Mouse (Mus musculus): ENCODE results near the gene Afmid. TPM values are rescaled to one million over a fixed set of nuclear protein-coding genes. Genes with fewer than 3 reads are reported as not detected.

The Afmid gene
- total RNA-seq (2023): 3.8 and 4.7 TPM in 2 replicates

DNA sequence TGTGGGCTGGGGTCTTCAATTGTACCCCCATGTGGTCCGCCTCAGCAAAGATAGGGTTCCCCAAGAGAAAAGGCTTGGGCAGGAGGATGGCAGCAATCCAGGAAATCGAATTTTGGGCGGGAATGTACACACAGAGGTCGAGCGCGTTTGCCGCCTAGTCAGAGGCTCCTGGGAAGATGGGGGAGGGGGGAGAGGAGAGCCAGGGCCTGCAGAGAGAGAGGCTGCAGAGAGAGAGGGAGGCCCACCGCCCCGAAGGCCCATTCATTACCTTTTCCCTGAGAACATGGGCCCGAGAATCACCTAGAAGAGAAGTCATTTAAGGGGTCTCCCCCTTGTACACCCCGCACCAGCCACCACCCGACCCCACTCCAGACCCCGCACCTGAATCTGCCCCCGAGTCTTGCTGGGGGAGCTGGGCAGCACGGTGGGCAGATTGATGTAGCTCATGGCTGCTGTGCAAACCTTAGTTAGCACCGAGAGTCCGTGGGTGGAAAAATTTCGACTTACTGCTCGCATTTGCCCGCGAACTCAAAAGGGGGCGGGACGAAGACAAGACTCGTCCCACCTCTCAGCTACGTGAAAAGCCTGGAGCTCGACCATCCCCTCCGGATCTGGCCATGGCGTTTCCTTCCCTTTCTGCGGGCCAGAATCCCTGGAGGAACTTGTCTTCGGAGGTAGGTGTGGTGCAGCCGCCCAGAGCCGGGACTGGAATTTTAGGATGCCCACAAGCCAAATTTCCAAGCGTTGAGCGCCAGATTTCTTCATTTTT is at the start of gene Afmid, which contains the start of gene Tk1:
Afmid (plus strand) TSS at position 592 of the 769 bp plus-strand sequence.
Tk1 (minus strand) TSS at position 760 of the 769 bp plus-strand sequence.

DNA sequence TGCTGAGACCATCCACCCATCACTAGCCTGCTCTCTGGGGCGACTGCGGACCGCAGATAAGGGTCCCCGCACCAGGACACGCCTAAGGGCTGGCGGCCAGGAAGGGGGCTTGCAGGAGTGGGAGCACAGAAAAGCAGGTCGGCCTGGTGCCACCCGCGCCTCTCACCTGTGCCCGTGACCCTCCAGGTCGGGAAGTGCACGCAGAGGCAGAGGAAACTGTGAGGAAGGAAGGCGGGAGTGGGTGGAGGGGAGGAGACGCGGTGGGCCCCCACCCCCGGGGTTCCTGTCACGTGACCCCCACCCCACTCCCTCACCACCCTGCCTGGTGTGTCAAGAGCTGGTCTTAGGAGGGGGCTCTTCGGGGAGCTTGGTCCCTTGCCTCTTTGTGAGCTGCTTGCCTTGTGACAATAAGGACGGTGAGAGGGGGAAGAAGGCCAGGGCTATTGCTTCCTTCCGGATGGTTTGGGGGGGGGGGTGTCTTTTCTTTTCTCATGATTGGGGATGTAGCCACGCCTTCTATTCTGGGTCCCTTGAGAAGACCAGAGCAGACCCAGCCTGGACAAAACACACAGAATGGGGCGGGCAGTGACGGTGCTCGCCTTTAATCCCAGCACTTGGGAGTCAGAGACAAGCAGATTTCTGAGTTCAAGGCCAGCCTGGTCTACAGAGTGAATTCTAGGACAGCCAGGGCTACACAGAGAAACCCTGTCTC is 43.6 kb upstream of the Afmid start, which contains the start of the genes Tmc8 and Tmc6:
Tmc8 (plus strand) TSS at position 84 of the 712 bp plus-strand sequence.
Tmc6 (minus strand) TSS at position 206 of the 712 bp plus-strand sequence.

DNA sequence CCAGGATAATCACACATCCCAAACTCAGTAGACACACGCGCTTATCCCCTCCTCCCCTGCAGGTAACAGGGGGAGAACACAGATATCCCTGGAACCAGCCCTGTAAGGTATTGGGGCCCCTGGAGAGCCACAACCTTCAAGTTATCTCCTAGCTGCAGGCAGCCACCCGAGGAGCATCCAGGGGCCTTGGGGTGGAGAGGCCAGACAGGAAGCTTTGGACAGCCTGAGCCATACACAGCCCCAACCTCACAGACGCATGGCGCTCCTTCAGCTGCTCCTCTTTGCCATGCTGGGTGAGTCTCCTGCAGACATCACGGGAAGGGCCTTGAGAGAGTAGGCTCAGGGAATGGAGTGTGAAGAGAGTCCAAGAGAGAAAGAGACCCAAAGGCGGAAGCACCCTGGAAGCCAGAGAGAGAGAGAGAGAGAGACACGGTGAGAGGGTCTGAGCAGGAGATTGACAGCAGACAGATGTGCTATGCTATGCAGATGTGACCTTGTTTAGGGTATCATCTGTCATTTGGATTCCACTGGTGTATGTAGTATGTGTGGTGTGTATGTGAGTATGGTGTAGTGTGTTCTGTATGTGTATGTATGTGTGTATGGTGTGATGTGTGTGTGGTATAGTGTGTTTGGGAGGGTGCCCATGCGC is 28.1 kb upstream of the Afmid start, which contains the start of gene 6030468B19Rik:
6030468B19Rik (plus strand) TSS at position 150 of the 649 bp plus-strand sequence.

DNA sequence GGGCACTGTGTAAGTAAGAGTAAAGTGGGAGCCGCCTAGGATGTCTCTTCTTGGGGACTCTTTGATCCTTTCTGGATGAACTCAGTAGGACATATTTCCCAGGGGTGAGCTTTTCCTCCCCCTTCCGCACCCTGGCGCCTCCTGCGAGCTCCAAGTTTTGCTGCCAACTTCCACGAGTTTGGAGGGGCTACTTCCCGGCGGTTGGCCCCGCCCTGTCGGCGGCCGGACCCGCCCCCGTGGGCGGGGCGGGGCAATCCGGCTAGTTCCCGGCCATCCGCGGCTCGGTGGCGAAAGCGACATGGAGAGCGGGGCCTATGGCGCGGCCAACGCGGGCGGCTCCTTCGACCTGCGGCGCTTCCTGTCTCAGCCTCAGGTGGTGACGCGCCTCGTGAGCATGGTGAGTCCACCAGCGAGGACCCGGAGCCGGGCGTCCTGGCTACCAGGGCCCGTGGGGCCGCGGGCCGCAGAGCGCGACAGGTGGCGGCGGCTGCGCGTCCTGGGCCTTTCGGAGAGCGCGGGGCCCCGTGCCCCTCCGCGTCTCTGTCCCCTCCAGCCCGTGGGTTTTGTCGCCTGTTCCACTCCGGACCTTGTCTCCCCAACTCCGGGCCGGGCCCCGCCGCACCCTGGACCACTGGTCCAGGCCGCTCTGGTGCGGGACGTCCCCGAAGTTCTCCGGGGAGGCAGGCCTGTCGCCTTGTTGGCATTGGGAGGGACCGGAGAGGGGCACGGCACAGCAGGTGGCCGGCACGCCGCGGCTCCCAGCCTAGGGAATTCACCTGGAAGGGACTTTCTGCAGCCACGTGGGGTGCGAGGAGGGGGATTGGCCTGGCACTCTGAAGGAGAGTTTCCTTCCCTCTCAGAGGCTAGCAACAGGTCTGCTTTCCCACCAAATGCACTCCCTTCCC is 16.1 kb upstream of the Afmid start, which contains the start of the genes Gm20708 and Syngr2:
Gm20708 (plus strand) TSS at position 262 of the 905 bp plus-strand sequence.
Syngr2 (plus strand) TSS at position 262 of the 905 bp plus-strand sequence.

DNA sequence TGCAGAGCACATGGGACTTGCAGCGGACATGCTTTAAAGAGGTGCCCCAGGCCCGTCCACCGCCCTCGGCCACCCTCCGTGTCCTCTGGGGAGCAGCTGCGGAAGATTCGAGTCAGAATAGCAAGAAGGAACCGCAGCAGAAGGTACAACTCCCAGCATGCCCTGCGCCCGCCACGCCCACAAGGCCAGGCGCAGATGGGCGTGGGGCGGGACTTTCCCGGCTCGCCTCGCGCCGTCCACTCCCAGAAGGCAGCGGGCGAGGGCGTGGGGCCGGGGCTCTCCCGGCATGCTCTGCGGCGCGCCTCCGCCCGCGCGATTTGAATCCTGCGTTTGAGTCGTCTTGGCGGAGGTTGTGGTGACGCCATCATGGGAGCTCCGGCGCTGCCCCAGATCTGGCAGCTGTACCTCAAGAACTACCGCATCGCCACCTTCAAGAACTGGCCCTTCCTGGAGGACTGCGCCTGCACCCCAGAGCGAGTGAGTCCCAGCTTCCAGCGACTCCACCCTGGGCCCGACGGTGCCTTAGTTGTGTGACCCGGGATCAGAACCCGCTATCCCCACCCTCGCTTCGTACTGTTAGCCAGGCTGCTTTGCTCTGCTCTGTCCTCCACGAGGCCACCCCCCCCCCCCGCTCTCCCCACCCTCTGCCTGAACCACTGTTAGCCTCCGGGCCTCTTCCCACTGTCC is 23.4 kb downstream of the Afmid start, which contains the start of gene Birc5:
Birc5 (plus strand) TSS at position 267 of the 687 bp plus-strand sequence.

DNA sequence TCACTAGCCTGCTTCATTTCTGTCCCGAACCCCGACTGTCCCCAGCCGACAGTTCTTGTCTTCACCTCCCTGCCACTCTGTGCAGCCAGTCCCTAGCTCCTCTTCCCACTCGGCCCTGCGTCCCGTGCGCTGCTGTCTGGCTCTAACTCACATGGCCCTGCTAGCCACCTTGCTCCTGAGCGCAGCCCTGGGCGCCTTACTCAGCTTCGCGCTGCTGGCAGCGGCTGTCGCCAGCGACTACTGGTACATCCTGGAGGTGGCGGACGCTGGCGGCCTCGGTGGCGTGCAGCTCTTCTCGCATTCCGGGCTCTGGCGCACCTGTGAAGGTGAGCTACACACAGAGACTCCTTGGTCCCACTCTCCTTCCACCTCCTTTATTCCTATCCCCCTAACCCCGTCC is 34.9 kb downstream of the Afmid start, which contains the start of gene Tmem235:
Tmem235 (plus strand) TSS at position 152 of the 400 bp plus-strand sequence.

DNA sequence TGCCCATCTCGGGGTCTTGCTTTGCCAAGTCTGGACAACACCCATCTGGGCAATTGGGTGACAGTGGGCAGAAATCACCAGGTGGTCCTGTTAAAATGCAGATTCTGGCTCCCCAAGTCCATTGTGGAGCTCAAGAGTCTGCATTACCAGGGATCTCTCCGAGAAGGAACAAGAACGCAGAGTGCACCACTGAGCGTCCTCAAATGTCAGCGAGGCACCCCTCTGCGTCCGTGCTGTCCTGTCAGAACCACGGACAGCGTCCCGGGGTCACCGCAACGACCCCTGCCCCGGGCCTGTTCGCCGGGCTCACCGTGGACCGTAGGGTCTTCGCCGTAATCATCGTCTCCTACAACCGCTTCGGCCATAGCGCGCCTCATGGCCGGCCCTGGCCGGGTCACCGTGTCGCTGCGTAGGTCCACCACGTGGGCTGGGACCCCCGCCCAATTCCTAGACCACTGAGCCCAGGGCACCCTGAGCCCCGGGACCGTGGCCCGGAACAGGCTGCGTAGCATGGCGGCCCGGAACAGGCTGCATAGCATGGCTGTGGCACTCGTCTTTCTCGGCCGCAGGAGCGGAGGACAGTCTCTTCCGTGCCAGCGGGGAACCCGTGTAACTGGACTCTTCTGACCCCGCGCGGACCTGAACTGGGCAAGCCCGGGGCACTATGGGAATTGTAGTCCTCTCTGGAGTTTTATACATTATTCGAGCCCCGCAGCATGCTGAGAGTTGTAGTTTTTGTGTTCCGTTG is 47.3 kb downstream of the Afmid start, which contains the start of gene Tha1:
Tha1 (minus strand) TSS at position 621 of the 748 bp plus-strand sequence.

Other genes with a start within 250 kb of the Afmid start
- 27.2 and 37.5 TPM in 2 replicates for gene Tnrc6c, start 171.6 kb upstream of the Afmid start, total RNA-seq (2023)
- 43.7 and 56.3 TPM in 2 replicates for gene Tmc8, start 43.8 kb upstream of the Afmid start, total RNA-seq (2023)
- 144 and 146 TPM in 2 replicates for gene Tmc6, start 43.7 kb upstream of the Afmid start, total RNA-seq (2023)
- not detected in 2 replicates for gene 6030468B19Rik, start 28.3 kb upstream of the Afmid start, total RNA-seq (2023)
- 0.98 and 2.7 TPM in 2 replicates for gene Gm20708, start 16.3 kb upstream of the Afmid start, total RNA-seq (2023)
- gene Syngr2, start 16.3 kb upstream of the Afmid start, total RNA-seq (2023): 83.5 and 88.6 TPM in 2 replicates
- 45.5 and 52.2 TPM in 2 replicates for gene Tk1, start 168 bp downstream of the Afmid start, total RNA-seq (2023)
- gene Birc5, start 23.3 kb downstream of the Afmid start, total RNA-seq (2023): 65.2 and 66.4 TPM in 2 replicates
- not detected in 2 replicates for gene Tmem235, start 34.8 kb downstream of the Afmid start, total RNA-seq (2023)
- gene Tha1, start 47.6 kb downstream of the Afmid start, total RNA-seq (2023): not detected in 2 replicates
- 44.4 and 55.1 TPM in 2 replicates for gene Socs3, start 144.1 kb downstream of the Afmid start, total RNA-seq (2023)
- gene Pgs1, start 160.4 kb downstream of the Afmid start, total RNA-seq (2023): 90.7 and 154 TPM in 2 replicates